Mouse (Mus musculus): ENCODE measurements around the gene Kdm2b. TPM values are rescaled to one million over a fixed set of nuclear protein-coding genes. Genes with fewer than 3 reads are reported as not detected.

Gene Kdm2b
- polyA plus RNA-seq, 1 experiment from 2014 or later, result 31.0 TPM

DNA sequence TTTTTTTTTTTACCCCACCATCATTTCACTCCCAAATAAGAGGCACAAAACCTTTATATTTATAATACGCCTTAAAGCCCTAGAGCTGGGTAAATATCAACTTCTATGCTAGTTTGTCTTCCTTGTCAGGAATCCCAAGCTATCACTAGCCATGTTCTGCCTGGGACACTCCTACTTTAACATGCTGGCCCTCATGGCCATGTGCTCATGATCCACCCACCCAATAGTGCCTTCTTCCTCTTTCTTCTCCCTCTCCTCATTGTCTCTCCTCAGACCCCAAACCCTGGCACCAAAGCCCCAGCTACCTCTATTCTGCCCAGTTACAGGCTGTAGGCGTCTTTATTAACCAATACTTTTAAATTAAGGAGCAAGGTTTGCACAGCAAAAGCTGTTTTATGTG, 148.5 kb downstream of the Kdm2b start:
- H3K27me3 ChIP-seq (replicated peaks; ENCODE audit: control insufficient read depth, insufficient read depth, low read length), result no peaks in the 10 kb centered on the region
- no peak overlapping the region for H3K4me2 ChIP-seq (ENCODE audit: low read depth, low read length)
- no peak overlapping the region for H3K4me3 ChIP-seq (ENCODE audit: low read depth, low read length)
- ATAC-seq (ENCODE audit: low read depth) (no peak), DNase-seq (ENCODE audit: low spot score) (no peak)
- H3K36me3 ChIP-seq (ENCODE audit: control insufficient read depth, insufficient read depth, low read length), result no peaks in the 10 kb centered on the region
- H3K4me1 ChIP-seq (ENCODE audit: control insufficient read depth, insufficient read depth, low read length), result no peaks in the 10 kb centered on the region
- no peak overlapping the region for H3K27ac ChIP-seq (replicated peaks; ENCODE audit: low read depth, low read length)
- 90% methylated on average over 2 of the region's 2 CpGs for WGBS
- no peak overlapping the region for H3K9ac ChIP-seq (ENCODE audit: low read depth, low read length)
- H3K9me3 ChIP-seq (ENCODE audit: control insufficient read depth, low read length), result 0 out of 2 replicates have a peak, but pooled peaks cover 3% of the 10 kb centered on the region

DNA sequence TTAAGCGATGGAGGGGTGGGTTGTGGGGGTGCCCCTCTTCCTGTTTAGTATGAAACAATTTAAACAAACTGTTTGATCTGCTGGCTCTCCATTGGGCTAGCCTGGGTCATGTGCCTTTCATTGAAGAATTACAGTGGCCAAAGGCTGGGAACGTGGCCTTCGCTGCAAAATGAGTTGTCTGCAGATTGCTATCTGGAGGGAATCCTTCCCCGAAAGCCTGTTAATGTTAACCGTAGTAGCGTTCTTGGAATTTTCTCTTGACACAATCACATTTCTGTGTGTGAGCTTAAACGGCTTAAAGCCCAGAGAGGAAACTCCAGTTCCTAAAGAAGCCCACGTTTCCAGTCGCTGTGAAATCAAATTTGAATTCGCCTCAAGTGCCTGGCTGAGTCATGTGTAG, 156.6 kb downstream of the Kdm2b start:
- Histone ChIP-seq H3K9ac (ENCODE audit: low read depth, low read length) (no peak overlapping the region), H3K36me3 (ENCODE audit: control insufficient read depth, insufficient read depth, low read length) (no peaks in the 10 kb centered on the region), H3K27me3 (replicated peaks; ENCODE audit: control insufficient read depth, insufficient read depth, low read length) (no peaks in the 10 kb centered on the region), H3K27ac (replicated peaks; ENCODE audit: low read depth, low read length) (no peak overlapping the region), H3K9me3 (ENCODE audit: control insufficient read depth, low read length) (0 out of 2 replicates have a peak, but pooled peaks cover 3% of the 10 kb centered on the region), H3K4me1 (ENCODE audit: control insufficient read depth, insufficient read depth, low read length) (no peaks in the 10 kb centered on the region), H3K4me3 (ENCODE audit: low read depth, low read length) (no peak overlapping the region), H3K4me2 (ENCODE audit: low read depth, low read length) (no peak overlapping the region)
- ATAC-seq (ENCODE audit: low read depth) (no peak), DNase-seq (ENCODE audit: low spot score) (no peak)
- 78% methylated on average over 10 of the region's 10 CpGs for WGBS

DNA sequence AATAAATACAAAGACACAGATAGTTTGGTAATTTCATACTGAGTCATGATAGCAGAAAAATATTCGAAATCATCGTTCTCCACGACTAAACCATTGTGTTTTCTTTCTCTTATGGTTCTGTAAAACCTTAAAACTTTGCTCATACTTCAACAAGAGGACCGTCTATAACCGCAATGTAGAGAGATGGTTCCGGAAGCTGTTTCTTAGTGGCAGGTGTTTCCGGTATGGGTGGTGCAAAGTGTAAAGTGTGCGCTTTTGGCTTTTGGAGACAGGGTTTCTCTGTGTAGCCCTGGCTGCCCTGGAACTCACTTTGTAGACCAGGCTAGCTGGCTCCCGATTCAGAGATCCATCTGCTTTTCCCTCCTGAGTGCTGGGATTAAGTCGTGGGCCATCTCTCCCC, 157.1 kb downstream of the Kdm2b start:
- Histone ChIP-seq H3K27me3 (replicated peaks; ENCODE audit: control insufficient read depth, insufficient read depth, low read length) (no peaks in the 10 kb centered on the region), H3K9ac (ENCODE audit: low read depth, low read length) (no peak overlapping the region), H3K4me3 (ENCODE audit: low read depth, low read length) (no peak overlapping the region), H3K27ac (replicated peaks; ENCODE audit: low read depth, low read length) (no peak overlapping the region), H3K4me2 (ENCODE audit: low read depth, low read length) (no peak overlapping the region), H3K9me3 (ENCODE audit: control insufficient read depth, low read length) (0 out of 2 replicates have a peak, but pooled peaks cover under 1% of the 10 kb centered on the region), H3K4me1 (ENCODE audit: control insufficient read depth, insufficient read depth, low read length) (no peaks in the 10 kb centered on the region), H3K36me3 (ENCODE audit: control insufficient read depth, insufficient read depth, low read length) (no peaks in the 10 kb centered on the region)
- DNase-seq (ENCODE audit: low spot score) (no peak), ATAC-seq (ENCODE audit: low read depth) (no peak)
- WGBS, result 87% methylated on average over 10 of the region's 10 CpGs

DNA sequence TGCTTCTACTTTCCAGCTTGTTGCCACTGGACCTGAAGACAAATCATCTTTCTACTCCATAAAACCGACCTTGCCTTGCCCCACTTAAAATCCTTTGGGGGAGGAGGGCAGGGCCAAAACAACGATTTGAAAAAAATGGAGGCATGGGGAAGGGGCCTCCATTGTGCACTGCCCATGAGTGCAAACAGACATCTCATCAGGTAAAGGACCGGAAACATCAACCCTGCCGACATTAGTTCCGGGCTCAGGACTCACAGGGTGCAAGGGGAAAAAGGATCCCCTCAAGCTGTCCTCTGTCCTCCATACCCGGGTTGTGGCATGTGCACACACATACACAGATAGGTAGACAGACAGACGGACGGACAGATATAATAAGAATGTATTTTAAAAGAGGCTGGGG, 164.5 kb downstream of the Kdm2b start:
- DNase-seq (ENCODE audit: low spot score) (no peak), ATAC-seq (ENCODE audit: low read depth) (no peak)
- WGBS, result 82% methylated on average over 8 of the region's 8 CpGs
- Histone ChIP-seq H3K9me3 (ENCODE audit: control insufficient read depth, low read length) (no peaks in the 10 kb centered on the region), H3K9ac (ENCODE audit: low read depth, low read length) (no peak overlapping the region), H3K4me1 (ENCODE audit: control insufficient read depth, insufficient read depth, low read length) (0 out of 2 replicates have a peak, but pooled peaks cover 2% of the 10 kb centered on the region), H3K4me3 (ENCODE audit: low read depth, low read length) (no peak overlapping the region), H3K4me2 (ENCODE audit: low read depth, low read length) (no peak overlapping the region), H3K36me3 (ENCODE audit: control insufficient read depth, insufficient read depth, low read length) (no peaks in the 10 kb centered on the region), H3K27me3 (replicated peaks; ENCODE audit: control insufficient read depth, insufficient read depth, low read length) (no peaks in the 10 kb centered on the region), H3K27ac (replicated peaks; ENCODE audit: low read depth, low read length) (no peak overlapping the region)

DNA sequence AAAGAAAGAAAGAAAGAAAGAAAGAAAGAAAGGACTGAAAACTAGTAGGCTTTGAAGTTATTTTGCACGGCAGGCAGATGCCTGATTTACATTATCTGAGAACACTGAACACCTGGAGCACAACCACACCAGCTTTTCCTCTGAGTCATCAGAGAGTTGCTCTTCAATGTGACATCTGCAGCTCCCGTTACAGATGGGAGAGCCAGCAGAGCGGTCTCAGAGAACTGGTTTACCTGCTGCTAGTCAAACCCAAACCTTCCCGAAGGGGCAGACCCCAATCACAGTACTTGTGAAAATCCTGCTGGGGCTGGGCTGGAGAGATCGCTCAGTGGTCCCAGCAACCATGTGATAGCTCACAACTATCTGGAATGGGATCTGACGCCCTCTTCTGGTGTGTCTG, 165.2 kb downstream of the Kdm2b start:
- Histone ChIP-seq H3K4me1 (ENCODE audit: control insufficient read depth, insufficient read depth, low read length) (peaks cover 9% of the 10 kb centered on the region; the same call in 1 of the 2 replicates), H3K27me3 (replicated peaks; ENCODE audit: control insufficient read depth, insufficient read depth, low read length) (no peaks in the 10 kb centered on the region), H3K27ac (replicated peaks; ENCODE audit: low read depth, low read length) (no peak overlapping the region), H3K4me2 (ENCODE audit: low read depth, low read length) (no peak overlapping the region), H3K36me3 (ENCODE audit: control insufficient read depth, insufficient read depth, low read length) (peaks cover 2% of the 10 kb centered on the region; the same call in 1 of the 2 replicates), H3K4me3 (ENCODE audit: low read depth, low read length) (no peak overlapping the region), H3K9me3 (ENCODE audit: control insufficient read depth, low read length) (no peaks in the 10 kb centered on the region), H3K9ac (ENCODE audit: low read depth, low read length) (no peak overlapping the region)
- ATAC-seq (ENCODE audit: low read depth) (no peak), DNase-seq (ENCODE audit: low spot score) (peak; percentile 32)
- WGBS, result 54% methylated on average over 6 of the region's 6 CpGs

DNA sequence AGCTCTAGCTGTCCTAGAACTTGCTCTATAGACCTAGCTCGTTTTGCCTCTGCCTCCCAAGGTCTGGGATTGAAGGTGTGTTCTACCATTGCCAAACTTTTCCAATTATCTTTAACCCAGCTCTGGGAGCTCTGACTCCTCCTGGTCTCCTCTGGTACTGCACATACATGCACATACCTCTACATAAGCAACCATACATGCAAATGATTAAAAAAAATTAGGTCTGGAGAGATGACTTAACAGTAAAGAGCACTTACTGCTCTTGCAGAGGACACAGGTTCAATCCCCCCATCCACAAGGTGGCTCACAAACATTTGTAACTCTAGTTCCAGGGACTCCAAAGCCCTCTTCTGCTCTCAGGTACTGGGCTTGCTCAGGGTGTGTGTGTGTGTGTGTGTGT, 165.6 kb downstream of the Kdm2b start:
- peaks cover 6% of the 10 kb centered on the region; the same call in 1 of the 2 replicates for H3K36me3 ChIP-seq (ENCODE audit: control insufficient read depth, insufficient read depth, low read length)
- 55% methylated on average over 1 of the region's 1 CpGs for WGBS
- no peak for ATAC-seq (ENCODE audit: low read depth)
- H3K4me2 ChIP-seq (ENCODE audit: low read depth, low read length), result no peak overlapping the region
- H3K27me3 ChIP-seq (replicated peaks; ENCODE audit: control insufficient read depth, insufficient read depth, low read length), result no peaks in the 10 kb centered on the region
- no peak overlapping the region for H3K4me3 ChIP-seq (ENCODE audit: low read depth, low read length)
- no peaks in the 10 kb centered on the region for H3K9me3 ChIP-seq (ENCODE audit: control insufficient read depth, low read length)
- no peak for DNase-seq (ENCODE audit: low spot score)
- H3K27ac ChIP-seq (replicated peaks; ENCODE audit: low read depth, low read length), result no peak overlapping the region
- H3K9ac ChIP-seq (ENCODE audit: low read depth, low read length), result no peak overlapping the region
- peaks cover 11% of the 10 kb centered on the region; the same call in 1 of the 2 replicates for H3K4me1 ChIP-seq (ENCODE audit: control insufficient read depth, insufficient read depth, low read length)

DNA sequence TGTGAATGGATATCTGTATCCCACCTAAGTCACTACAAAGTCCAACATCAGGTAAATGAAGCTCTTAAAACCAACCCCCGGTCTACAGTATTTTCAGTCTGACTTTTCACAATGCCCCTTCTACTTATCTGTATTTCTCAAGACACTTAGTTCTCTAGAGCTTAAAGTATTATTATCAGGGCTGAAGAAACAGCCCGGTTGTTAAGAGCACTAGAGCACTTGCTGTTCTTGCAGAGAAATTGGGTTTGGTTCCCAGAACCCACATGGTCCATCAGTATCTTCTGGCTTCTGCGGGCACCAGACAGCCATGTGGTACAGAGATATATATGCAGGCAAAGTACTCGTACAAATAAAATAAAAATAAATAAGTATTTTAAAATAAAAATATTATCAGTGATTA, 167.2 kb downstream of the Kdm2b start:
- Histone ChIP-seq H3K27me3 (replicated peaks; ENCODE audit: control insufficient read depth, insufficient read depth, low read length) (no peaks in the 10 kb centered on the region), H3K9me3 (ENCODE audit: control insufficient read depth, low read length) (no peaks in the 10 kb centered on the region), H3K4me3 (ENCODE audit: low read depth, low read length) (no peak overlapping the region), H3K36me3 (ENCODE audit: control insufficient read depth, insufficient read depth, low read length) (peaks cover 21% of the 10 kb centered on the region), H3K4me2 (ENCODE audit: low read depth, low read length) (no peak overlapping the region), H3K27ac (replicated peaks; ENCODE audit: low read depth, low read length) (no peak overlapping the region), H3K4me1 (ENCODE audit: control insufficient read depth, insufficient read depth, low read length) (peaks cover 11% of the 10 kb centered on the region; the same call in 1 of the 2 replicates), H3K9ac (ENCODE audit: low read depth, low read length) (no peak overlapping the region)
- 91% methylated on average over 4 of the region's 4 CpGs for WGBS
- ATAC-seq (ENCODE audit: low read depth), result no peak
- DNase-seq (ENCODE audit: low spot score), result no peak

DNA sequence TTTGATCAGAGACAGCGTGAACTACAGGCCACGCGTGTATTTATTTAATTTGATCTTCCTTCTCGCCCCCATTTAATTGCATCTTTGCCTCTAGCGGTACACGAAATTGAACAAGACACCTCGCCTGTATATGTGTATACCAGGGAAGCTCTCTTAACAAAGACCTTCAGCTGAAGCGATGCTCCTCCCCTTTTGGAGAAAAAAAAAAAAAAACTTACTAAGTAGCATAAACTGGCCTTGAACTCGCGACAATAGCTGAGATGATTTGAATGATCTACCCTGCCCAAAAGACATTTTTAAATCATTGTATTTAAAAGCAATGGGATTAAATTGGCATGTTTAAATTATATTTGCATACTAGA, 168.1 kb downstream of the Kdm2b start:
- Histone ChIP-seq H3K9ac (ENCODE audit: low read depth, low read length) (peak overlapping the region; percentile 88), H3K4me3 (ENCODE audit: low read depth, low read length) (peak overlapping the region; percentile 74), H3K27ac (replicated peaks; ENCODE audit: low read depth, low read length) (peak overlapping the region; percentile 95), H3K4me2 (ENCODE audit: low read depth, low read length) (peak overlapping the region; percentile 59), H3K9me3 (ENCODE audit: control insufficient read depth, low read length) (no peaks in the 10 kb centered on the region), H3K4me1 (ENCODE audit: control insufficient read depth, insufficient read depth, low read length) (peaks cover 11% of the 10 kb centered on the region; the same call in 1 of the 2 replicates), H3K36me3 (ENCODE audit: control insufficient read depth, insufficient read depth, low read length) (peaks cover 30% of the 10 kb centered on the region), H3K27me3 (replicated peaks; ENCODE audit: control insufficient read depth, insufficient read depth, low read length) (no peaks in the 10 kb centered on the region)
- peak; percentile 45; the same call in 1 of the 2 replicates for ATAC-seq (ENCODE audit: low read depth)
- no peak for DNase-seq (ENCODE audit: low spot score)
- under 1% methylated on average over 10 of the region's 10 CpGs for WGBS

DNA sequence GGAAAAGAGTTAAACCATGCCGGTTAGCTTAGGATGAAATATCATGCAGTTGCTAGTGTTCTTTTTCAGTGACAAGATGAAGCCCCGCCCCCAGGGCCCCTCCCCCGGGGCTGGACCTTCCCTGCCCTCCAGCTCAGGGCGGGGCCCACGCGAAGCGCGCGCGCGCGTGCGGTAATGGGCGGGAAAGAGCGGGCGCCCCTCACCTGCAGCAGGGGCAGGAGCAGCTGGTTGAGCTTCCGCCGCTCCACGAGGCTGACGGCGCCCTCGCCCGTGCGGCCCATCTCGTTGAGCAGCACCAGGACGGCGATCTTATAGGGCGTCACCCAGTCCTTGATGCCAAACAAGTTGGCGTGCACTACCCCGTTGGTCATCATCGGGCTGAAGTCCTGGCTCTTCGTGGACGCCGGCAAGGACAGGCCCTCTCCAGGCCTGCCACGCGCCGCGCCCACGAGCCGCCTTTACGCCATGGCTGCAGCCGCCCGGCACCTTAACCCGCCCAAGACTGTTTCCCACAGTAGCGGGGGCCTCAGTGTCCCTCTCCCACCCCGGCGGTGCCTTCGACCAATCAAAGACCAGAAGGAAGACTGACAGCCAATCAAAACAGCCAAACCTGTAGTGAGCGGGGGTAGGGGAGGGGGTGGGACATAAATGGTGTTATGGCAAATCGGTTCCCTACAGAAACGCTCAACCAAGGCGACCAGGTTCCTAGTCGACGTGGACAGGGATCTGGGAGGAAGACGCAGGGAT, 168.7 kb downstream of the Kdm2b start, which contains the start of gene Anapc5:
TSS of gene Anapc5 (minus strand) at position 563 of the 747 bp plus-strand sequence.
- H3K4me1 ChIP-seq (ENCODE audit: control insufficient read depth, insufficient read depth, low read length), result peaks cover 11% of the 10 kb centered on the region; the same call in 1 of the 2 replicates
- H3K9me3 ChIP-seq (ENCODE audit: control insufficient read depth, low read length), result no peaks in the 10 kb centered on the region
- H3K36me3 ChIP-seq (ENCODE audit: control insufficient read depth, insufficient read depth, low read length), result peaks cover 35% of the 10 kb centered on the region
- ATAC-seq (ENCODE audit: low read depth) (peak; percentile 100), DNase-seq (ENCODE audit: low spot score) (peak; percentile 99)
- H3K27me3 ChIP-seq (replicated peaks; ENCODE audit: control insufficient read depth, insufficient read depth, low read length), result no peaks in the 10 kb centered on the region
- H3K9ac ChIP-seq (ENCODE audit: low read depth, low read length), result peak within 1 kb of the TSS; percentile 88
- peak within 1 kb of the TSS; percentile 74 for H3K4me3 ChIP-seq (ENCODE audit: low read depth, low read length)
- peak within 1 kb of the TSS; percentile 95 for H3K27ac ChIP-seq (replicated peaks; ENCODE audit: low read depth, low read length)
- under 1% methylated on average over 45 of the region's 55 CpGs for WGBS
- peak within 1 kb of the TSS; percentile 59 for H3K4me2 ChIP-seq (ENCODE audit: low read depth, low read length)
